Mouse (Mus musculus) liver, embryonic 11.5 days (tissue): Measurements from ENCODE around the gene Calu. TPM values are rescaled to one million over a fixed set of nuclear protein-coding genes. Genes with fewer than 3 reads are reported as not detected.

Experiments used
- ATAC-seq: fragments of 200-750 bp; cut with Nextera tagmentation; replicated peaks from 2 replicates; pipeline ENCODE4 v1.8.0; 2017; ENCODE audit warnings: moderate number of reproducible peaks, mild to moderate bottlenecking, moderate TSS enrichment, moderate library complexity; ENCODE audit not compliant: low FRiP score
- DNase-seq: peaks from one replicate; pipeline ENCODE4 v3.0.0-alpha.2; 2017; ENCODE audit warnings: low spot score
- H3K27ac ChIP-seq: fragments of 300-500 bp; sonication (generic); 2 replicates; pipeline ENCODE4 v1.5.1; 2014; ENCODE audit warnings: mild to moderate bottlenecking, low read depth, low read length, control low read depth
- H3K27me3 ChIP-seq: fragments of 300-500 bp; sonication (generic); replicated peaks from 2 replicates; pipeline ENCODE4 v1.6.1; 2014; ENCODE audit warnings: low read length, mixed read lengths; ENCODE audit not compliant: control insufficient read depth, insufficient read depth
- H3K36me3 ChIP-seq: fragments of 300-500 bp; sonication (generic); 2 replicates; pipeline ENCODE4 v1.6.1; 2014; ENCODE audit warnings: mild to moderate bottlenecking, low read length, moderate library complexity, mixed read lengths; ENCODE audit not compliant: control insufficient read depth, insufficient read depth
- H3K4me1 ChIP-seq: fragments of 300-500 bp; sonication (generic); replicated peaks from 2 replicates; pipeline ENCODE4 v1.6.1; 2014; ENCODE audit warnings: low read length, mixed read lengths; ENCODE audit not compliant: control insufficient read depth, insufficient read depth
- H3K4me2 ChIP-seq: fragments of 300-500 bp; sonication (generic); 2 replicates; pipeline ENCODE4 v1.6.1; 2014; ENCODE audit warnings: mild to moderate bottlenecking, control low read depth, moderate library complexity
- H3K4me3 ChIP-seq: fragments of 300-500 bp; sonication (generic); 2 replicates; pipeline ENCODE4 v1.5.1; 2014; ENCODE audit warnings: low read depth, low read length, control low read depth
- H3K9ac ChIP-seq: fragments of 300-500 bp; sonication (generic); 2 replicates; pipeline ENCODE4 v1.6.1; 2014; ENCODE audit warnings: low read depth, low read length, control low read depth
- H3K9me3 ChIP-seq: fragments of 300-500 bp; sonication (generic); 2 replicates; pipeline ENCODE4 v1.6.1; 2016; ENCODE audit warnings: low read length, inconsistent platforms, mixed read lengths; ENCODE audit not compliant: control insufficient read depth
- WGBS: fragments of 180-500 bp; shearing (Covaris S2); extraction: QIAGEN DNeasy Blood & Tissue Kit; methylation state at CpG from one replicate; pipeline ENCODE4 v1.1.7; 2014; 5-methylcytosine and 5-hydroxymethylcytosine counted together
- polyA plus RNA-seq: library from polyadenylated mRNA; unstranded; fragments of >200 nt; fragmentation: Nextera tagmentation; extraction: Ambion mirVana; gene quantifications from 2 replicates; pipeline ENCODE4 v1.2.1, GENCODE M21; 2014

The Calu gene
- polyA plus RNA-seq: 197 and 222 TPM in 2 replicates

DNA sequence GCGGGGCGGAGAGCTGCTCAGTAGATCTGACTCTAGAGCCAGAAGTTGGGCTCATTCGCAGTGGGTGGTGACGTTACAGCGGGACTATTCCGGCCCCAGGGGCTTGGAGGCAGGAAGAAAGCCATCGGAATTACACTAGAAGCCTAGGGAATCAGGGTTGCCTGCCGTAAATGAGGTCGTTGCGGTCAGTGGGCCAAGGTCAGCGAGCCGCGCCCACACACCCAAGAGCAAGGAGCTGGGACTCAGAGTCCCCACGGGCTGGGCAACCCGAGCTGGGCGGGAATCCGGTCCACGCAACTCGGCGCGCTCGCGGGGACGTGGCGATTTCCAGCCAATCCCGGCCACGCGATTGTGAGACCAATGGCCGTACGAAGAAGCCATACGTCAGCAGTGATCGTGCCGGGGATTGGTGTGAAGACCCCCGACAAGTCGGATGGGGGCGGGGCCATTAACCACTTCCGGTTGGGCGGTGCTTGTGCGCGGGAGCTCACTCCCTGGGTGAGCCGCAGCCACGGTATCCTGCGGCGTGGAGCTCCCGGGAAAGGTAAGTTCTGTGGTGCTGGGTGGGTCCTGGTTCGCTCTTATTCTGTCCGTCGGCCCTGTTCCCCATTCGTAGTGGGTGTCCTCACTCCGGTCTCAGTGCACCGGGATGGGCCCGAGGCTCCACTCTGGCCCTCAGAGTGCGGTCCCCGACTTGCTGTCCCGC lies at the start of gene Calu:
Gene Calu, plus strand, starts transcription at position 405 of the 706 bp plus-strand sequence.
- peak; percentile 99 for ATAC-seq
- Histone ChIP-seq H3K27ac (peak within 1 kb of the TSS; percentile 83), H3K4me2 (peak within 1 kb of the TSS; percentile 87), H3K36me3 (no peaks in the 10 kb centered on the region), H3K9me3 (no peaks in the 10 kb centered on the region), H3K4me1 (peaks cover 19% of the 10 kb centered on the region), H3K4me3 (peak within 1 kb of the TSS; percentile 93), H3K27me3 (no peaks in the 10 kb centered on the region), H3K9ac (peak within 1 kb of the TSS; percentile 91)
- under 1% methylated on average over 55 of the region's 55 CpGs for WGBS
- peak; percentile 99 for DNase-seq

- H3K27me3 ChIP-seq: no peaks in the 10 kb centered on the region
- H3K27ac ChIP-seq: no peak overlapping the region
- no peak for ATAC-seq
- H3K9me3 ChIP-seq: no peaks in the 10 kb centered on the region
- WGBS: 62% methylated on average over 2 of the region's 2 CpGs
- H3K36me3 ChIP-seq: no peaks in the 10 kb centered on the region
- DNase-seq: no peak
- no peak overlapping the region for H3K4me3 ChIP-seq
- no peak overlapping the region for H3K9ac ChIP-seq
- no peaks in the 10 kb centered on the region for H3K4me1 ChIP-seq
- H3K4me2 ChIP-seq: no peak overlapping the region
Measured at GRCm38 (mm10) chr6:29299112-29299511, 48.8 kb upstream of the Calu start.

- H3K9ac ChIP-seq: no peak overlapping the region
- no peak overlapping the region for H3K4me2 ChIP-seq
- ATAC-seq (no peak), DNase-seq (no peak)
- H3K27ac ChIP-seq: no peak overlapping the region
- H3K4me3 ChIP-seq: no peak overlapping the region
- H3K4me1 ChIP-seq: no peaks in the 10 kb centered on the region
- no peaks in the 10 kb centered on the region for H3K9me3 ChIP-seq
- no peaks in the 10 kb centered on the region for H3K27me3 ChIP-seq
- H3K36me3 ChIP-seq: no peaks in the 10 kb centered on the region
Measured at GRCm38 (mm10) chr6:29303251-29303650, 44.6 kb upstream of the Calu start.

GRCm38 (mm10) chr6:29303726-29304125 lies 44.1 kb upstream of the Calu start:
- WGBS: 29% methylated on average over 5 of the region's 5 CpGs
- DNase-seq (no peak), ATAC-seq (no peak)
- Histone ChIP-seq H3K4me2 (no peak overlapping the region), H3K27ac (no peak overlapping the region), H3K9me3 (no peaks in the 10 kb centered on the region), H3K9ac (no peak overlapping the region), H3K36me3 (no peaks in the 10 kb centered on the region), H3K4me1 (no peaks in the 10 kb centered on the region), H3K27me3 (no peaks in the 10 kb centered on the region), H3K4me3 (no peak overlapping the region)

GRCm38 (mm10) chr6:29305462-29305861 lies 42.4 kb upstream of the Calu start:
- no peaks in the 10 kb centered on the region for H3K4me1 ChIP-seq
- no peak overlapping the region for H3K4me3 ChIP-seq
- no peaks in the 10 kb centered on the region for H3K9me3 ChIP-seq
- no peaks in the 10 kb centered on the region for H3K27me3 ChIP-seq
- no peak overlapping the region for H3K9ac ChIP-seq
- H3K36me3 ChIP-seq: no peaks in the 10 kb centered on the region
- no peak overlapping the region for H3K27ac ChIP-seq
- WGBS: 82% methylated on average over 4 of the region's 4 CpGs
- DNase-seq (no peak), ATAC-seq (no peak)
- H3K4me2 ChIP-seq: no peak overlapping the region

DNA sequence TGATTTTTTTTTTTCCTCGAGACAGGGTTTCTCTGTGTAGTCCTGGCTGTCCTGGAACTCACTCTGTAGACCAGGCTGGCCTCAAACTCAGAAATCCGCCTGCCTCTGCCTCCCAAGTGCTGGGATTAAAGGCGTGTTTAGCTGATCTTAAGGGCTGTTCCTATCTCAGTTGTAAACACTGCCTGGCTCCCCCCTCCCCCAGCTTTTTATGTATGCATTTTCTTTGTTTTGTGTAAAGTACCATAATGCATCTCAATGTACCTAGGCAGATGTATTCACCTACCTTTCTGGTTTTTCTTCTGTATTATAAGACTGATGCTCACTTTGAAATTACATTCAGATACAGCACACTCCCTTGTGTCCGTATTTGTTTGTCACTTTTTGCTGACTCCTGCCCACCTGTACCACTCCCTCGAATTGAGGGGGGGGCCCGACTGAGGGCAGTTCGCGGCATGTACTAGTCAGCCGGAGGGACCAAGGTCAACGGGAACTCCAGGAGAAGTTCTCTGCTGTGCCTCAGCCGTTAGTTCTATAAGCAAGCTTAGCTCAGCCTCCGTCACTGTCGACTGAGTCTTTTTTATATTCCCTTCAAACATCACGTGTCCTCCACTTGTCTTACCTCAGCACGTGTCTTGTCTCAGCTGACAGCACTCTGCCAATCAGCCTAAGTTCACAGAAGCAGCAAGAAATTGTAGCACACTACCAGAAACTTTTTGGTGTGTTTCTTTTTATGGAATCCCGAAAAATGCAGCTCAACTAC lies 38.8 kb upstream of the Calu start:
- WGBS: 84% methylated on average over 16 of the region's 16 CpGs
- Histone ChIP-seq H3K27ac (no peak overlapping the region), H3K4me2 (no peak overlapping the region), H3K9ac (no peak overlapping the region), H3K4me1 (no peaks in the 10 kb centered on the region), H3K4me3 (no peak overlapping the region), H3K27me3 (no peaks in the 10 kb centered on the region), H3K36me3 (no peaks in the 10 kb centered on the region), H3K9me3 (no peaks in the 10 kb centered on the region)
- DNase-seq: no peak
- ATAC-seq: no peak

GRCm38 (mm10) chr6:29313690-29314202 lies 34.1 kb upstream of the Calu start:
- Histone ChIP-seq H3K9ac (no peak overlapping the region), H3K36me3 (no peaks in the 10 kb centered on the region), H3K4me1 (no peaks in the 10 kb centered on the region), H3K4me2 (no peak overlapping the region), H3K4me3 (no peak overlapping the region), H3K9me3 (no peaks in the 10 kb centered on the region), H3K27me3 (no peaks in the 10 kb centered on the region), H3K27ac (no peak overlapping the region)
- ATAC-seq (no peak), DNase-seq (no peak)
- 67% methylated on average over 14 of the region's 14 CpGs for WGBS

GRCm38 (mm10) chr6:29317286-29317685 lies 30.6 kb upstream of the Calu start:
- ATAC-seq (no peak), DNase-seq (no peak)
- Histone ChIP-seq H3K9ac (no peak overlapping the region), H3K27ac (no peak overlapping the region), H3K4me3 (no peak overlapping the region), H3K27me3 (no peaks in the 10 kb centered on the region), H3K4me2 (no peak overlapping the region), H3K9me3 (no peaks in the 10 kb centered on the region), H3K36me3 (no peaks in the 10 kb centered on the region), H3K4me1 (no peaks in the 10 kb centered on the region)
- WGBS: 77% methylated on average over 2 of the region's 2 CpGs
